Mouse (Mus musculus) monocyte, adult 59 days (primary cell): ENCODE results near the gene Gm13040. TPM values are rescaled to one million over a fixed set of nuclear protein-coding genes. Genes with fewer than 3 reads are reported as not detected.

Experiments
- total RNA-seq, 2 experiments: library from RNA; stranded (reverse); gene quantifications; one replicate each; pipeline ENCODE4 v1.2.4; 2023

Gene Gm13040
- total RNA-seq = not detected

DNA sequence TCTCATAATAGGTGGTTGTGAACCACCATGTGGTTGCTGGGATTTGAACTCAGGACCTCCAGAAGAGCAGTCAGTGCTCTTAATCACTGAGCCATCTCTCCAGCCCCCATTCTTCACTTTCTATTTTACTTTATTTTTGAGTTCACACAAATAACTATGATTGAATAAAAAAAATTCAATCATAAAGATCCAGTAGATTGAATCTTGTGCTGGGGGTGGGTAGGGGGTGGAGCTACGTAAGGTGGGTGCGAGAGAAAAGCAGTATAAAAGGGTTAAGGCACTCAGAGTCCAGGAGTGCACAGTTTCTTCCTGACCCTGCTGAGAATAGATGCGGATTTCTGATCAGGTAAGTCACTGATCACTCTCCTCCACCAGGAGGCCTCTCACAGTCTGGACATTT is at the start of gene Gm13040:
TSS of gene Gm13040 (plus strand) at position 301 of the 400 bp plus-strand sequence.

DNA sequence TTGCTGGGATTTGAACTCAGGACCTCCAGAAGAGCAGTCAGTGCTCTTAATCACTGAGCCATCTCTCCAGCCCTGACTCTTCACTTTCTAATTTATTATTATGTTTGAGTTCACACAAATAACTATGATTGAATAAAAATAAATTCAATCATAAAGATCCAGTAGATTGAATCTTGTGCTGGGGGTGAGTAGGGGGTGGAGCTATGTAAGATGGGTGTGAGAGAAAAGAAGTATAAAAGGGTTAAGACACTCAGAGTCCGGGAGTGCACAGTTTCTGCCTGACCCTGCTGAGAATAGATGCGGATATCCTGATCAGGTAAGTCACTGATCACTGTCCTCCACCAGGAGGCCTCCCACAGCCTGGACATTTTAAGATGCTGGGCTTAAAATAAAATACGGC is 24.7 kb upstream of the Gm13040 start, which contains the start of gene Gm13043:
TSS of gene Gm13043 (plus strand) at position 301 of the 400 bp plus-strand sequence.

DNA sequence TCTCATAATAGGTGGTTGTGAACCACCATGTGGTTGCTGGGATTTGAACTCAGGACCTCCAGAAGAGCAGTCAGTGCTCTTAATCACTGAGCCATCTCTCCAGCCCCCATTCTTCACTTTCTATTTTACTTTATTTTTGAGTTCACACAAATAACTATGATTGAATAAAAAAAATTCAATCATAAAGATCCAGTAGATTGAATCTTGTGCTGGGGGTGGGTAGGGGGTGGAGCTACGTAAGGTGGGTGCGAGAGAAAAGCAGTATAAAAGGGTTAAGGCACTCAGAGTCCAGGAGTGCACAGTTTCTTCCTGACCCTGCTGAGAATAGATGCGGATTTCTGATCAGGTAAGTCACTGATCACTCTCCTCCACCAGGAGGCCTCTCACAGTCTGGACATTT is 15.6 kb downstream of the Gm13040 start, which contains the start of the genes BC080695 and Gm13057:
TSS of gene BC080695 (plus strand) at position 301 of the 400 bp plus-strand sequence.
TSS of gene Gm13057 (plus strand) at position 310 of the 400 bp plus-strand sequence.

Other genes with a start within 250 kb of the Gm13040 start
- gene Pdpn, start 236.4 kb upstream of the Gm13040 start, total RNA-seq = under 1 TPM in 1 of 2 experiments, not detected in 1; 1.00 TPM
- not detected for gene Lrrc38, start 186.2 kb upstream of the Gm13040 start, total RNA-seq
- not detected for gene Pramel1, start 141.5 kb upstream of the Gm13040 start, total RNA-seq
- gene Pramef8, start 123.5 kb upstream of the Gm13040 start, total RNA-seq = 10 to 100 TPM; 20.1 to 21.9 TPM
- not detected for gene Oog4, start 85.6 kb upstream of the Gm13040 start, total RNA-seq
- not detected for gene Gm13043, start 24.6 kb upstream of the Gm13040 start, total RNA-seq
- not detected for gene BC080695, start 15.7 kb downstream of the Gm13040 start, total RNA-seq
- gene Gm13057, start 15.8 kb downstream of the Gm13040 start, total RNA-seq = not detected
- gene Gm13083, start 79.0 kb downstream of the Gm13040 start, total RNA-seq = not detected
- gene Gm13088, start 121.3 kb downstream of the Gm13040 start, total RNA-seq = not detected
- not detected for gene Gm13089, start 166.8 kb downstream of the Gm13040 start, total RNA-seq
- not detected for gene Gm13078, start 183.5 kb downstream of the Gm13040 start, total RNA-seq